Mouse (Mus musculus): ENCODE data around the gene Gm20538. TPM values are rescaled to one million over a fixed set of nuclear protein-coding genes. Genes with fewer than 3 reads are reported as not detected.

The Gm20538 gene
- total RNA-seq, 1 experiment from 2014 or later, result not detected

- ATAC-seq (replicated peaks; ENCODE audit: low read depth, poor library complexity, severe bottlenecking), result peak; percentile 87
These were observed 56.1 kb downstream of the Gm20538 start for GRCm38 (mm10) chr19:44496511-44496910.

Other genes with a start within 250 kb of the Gm20538 start
- 0.14 and 0.15 TPM in 2 replicates for gene Scd4, start 219.7 kb downstream of the Gm20538 start, total RNA-seq (2017)
- gene Scd1, start 145.0 kb downstream of the Gm20538 start, total RNA-seq (2017), result 2.9 and 3.4 TPM in 2 replicates
- not detected in 2 replicates for gene Wnt8b, start 59.4 kb downstream of the Gm20538 start, total RNA-seq (2017)
- 0.24 and 2.6 TPM in 2 replicates for gene Sec31b, start 7.0 kb downstream of the Gm20538 start, total RNA-seq (2017)
- gene Ndufb8, start 2.6 kb upstream of the Gm20538 start, total RNA-seq (2017), result 191 and 244 TPM in 2 replicates
- gene Hif1an, start 10.0 kb upstream of the Gm20538 start, total RNA-seq (2017), result 11.3 and 14.7 TPM in 2 replicates
- gene Pax2, start 203.2 kb upstream of the Gm20538 start, total RNA-seq (2017), result not detected in 2 replicates